Mouse (Mus musculus) megakaryocyte, embryonic 14.5 days (primary cell): ENCODE measurements at regions not wholly inside any gene's neighbourhood (a gene's known extent, or its start where the extent isn't known, plus 50 kb on each side); places are given as distances from the start of the nearest gene placed in this dataset.

Experiments used
- H3K27me3 ChIP-seq: replicated peaks from 2 replicates; pipeline ENCODE3; 2012; ENCODE audit warnings: inconsistent platforms
- H3K36me3 ChIP-seq: replicated peaks from 2 replicates; pipeline ENCODE3; 2012; ENCODE audit warnings: low read length, inconsistent platforms, mixed read lengths
- H3K4me1 ChIP-seq: 2 replicates; pipeline ENCODE4 v1.6.1; 2012; ENCODE audit warnings: inconsistent platforms
- H3K4me3 ChIP-seq: replicated peaks from 2 replicates; pipeline ENCODE3; 2012; ENCODE audit warnings: moderate library complexity, mild to moderate bottlenecking, inconsistent platforms
- H3K9me3 ChIP-seq: 2 replicates; pipeline ENCODE4 v1.6.1; 2012; ENCODE audit warnings: inconsistent platforms
- FLI1 ChIP-seq: IDR thresholded peaks from 2 replicates; pipeline ENCODE4 v1.6.1; 2012; ENCODE audit warnings: low read length, inconsistent platforms, mixed read lengths
- GATA1 ChIP-seq: IDR thresholded peaks from 3 replicates; pipeline ENCODE4 v1.6.1; 2012; ENCODE audit warnings: mixed read lengths, low read length, inconsistent platforms, borderline replicate concordance

DNA sequence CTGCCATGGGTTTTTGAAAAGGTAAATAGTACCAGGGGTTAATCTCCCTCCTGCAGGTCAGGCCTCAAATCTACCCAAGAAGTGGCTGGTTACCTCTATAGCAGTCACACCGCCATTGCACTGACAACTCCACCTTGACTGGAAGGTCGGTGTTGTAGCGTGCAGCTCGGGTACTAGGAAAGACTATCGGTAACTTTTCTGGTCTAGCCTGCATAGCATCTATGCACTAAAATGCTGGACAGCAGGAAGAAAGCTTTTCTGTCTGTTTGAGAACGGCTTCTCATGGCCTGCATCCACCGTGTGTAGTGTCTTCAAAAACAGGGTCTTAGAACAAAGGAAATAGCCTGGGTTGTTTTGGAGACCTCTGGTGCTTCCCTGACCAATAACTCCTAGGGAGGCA lies 88.8 kb downstream of the Bms1 start:
- H3K27me3 ChIP-seq = peaks cover 58% of the 10 kb centered on the region

DNA sequence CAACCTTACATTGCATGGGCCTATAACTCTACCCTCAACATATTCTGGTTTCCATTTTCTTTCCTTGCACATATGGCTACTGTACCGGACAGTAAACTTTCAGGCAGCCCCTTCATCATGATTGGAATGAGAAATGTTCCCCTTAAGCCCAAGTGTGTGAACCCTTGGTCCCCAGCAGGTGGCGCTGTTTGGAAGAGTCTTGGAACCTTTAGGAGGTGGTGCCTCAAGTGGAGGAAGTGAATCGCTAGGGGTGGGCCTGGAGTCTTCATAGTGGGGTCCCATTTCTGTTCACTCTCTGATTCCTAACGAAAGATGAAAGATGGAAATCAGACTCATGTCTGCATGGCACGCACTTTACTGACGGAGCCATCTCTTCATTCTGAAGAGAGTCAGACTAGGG lies 91.8 kb downstream of the Bms1 start:
- no peak overlapping the region for H3K4me3 ChIP-seq
- no peaks in the 10 kb centered on the region for H3K36me3 ChIP-seq
- peaks cover 66% of the 10 kb centered on the region for H3K27me3 ChIP-seq
- H3K4me1 ChIP-seq = no peaks in the 10 kb centered on the region
- TF ChIP-seq FLI1 = no peak
- no peak for TF ChIP-seq GATA1
- 0 out of 2 replicates have a peak, but pooled peaks cover 3% of the 10 kb centered on the region for H3K9me3 ChIP-seq

More for the DNA sequence above, 88.8 kb downstream of the Bms1 start:
- TF ChIP-seq FLI1 (no peak), GATA1 (no peak)
- Histone ChIP-seq H3K4me1 (no peaks in the 10 kb centered on the region), H3K36me3 (no peaks in the 10 kb centered on the region), H3K4me3 (no peak overlapping the region), H3K9me3 (0 out of 2 replicates have a peak, but pooled peaks cover 3% of the 10 kb centered on the region)

DNA sequence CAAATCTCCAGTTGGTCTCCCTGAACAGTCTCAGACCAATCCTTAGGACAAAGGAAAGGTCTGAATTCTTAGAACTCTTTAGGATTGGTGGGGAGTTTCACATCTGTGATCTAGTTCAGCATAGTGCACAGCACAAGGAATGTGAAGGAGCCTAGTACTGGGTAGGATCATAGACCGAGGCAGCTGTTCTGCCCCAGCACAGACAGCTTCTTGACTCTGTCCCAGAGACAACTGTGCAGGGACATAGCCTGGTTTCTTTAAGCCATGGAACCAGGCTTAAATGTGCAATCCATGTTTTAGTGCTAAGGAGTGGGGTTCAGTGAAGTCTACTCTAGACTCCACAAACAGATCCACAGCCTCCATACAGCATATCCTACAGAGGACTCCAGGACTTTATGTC lies 93.6 kb downstream of the Bms1 start:
- Histone ChIP-seq H3K27me3 (peaks cover 65% of the 10 kb centered on the region), H3K9me3 (0 out of 2 replicates have a peak, but pooled peaks cover 3% of the 10 kb centered on the region), H3K36me3 (no peaks in the 10 kb centered on the region), H3K4me3 (no peak overlapping the region), H3K4me1 (no peaks in the 10 kb centered on the region)
- TF ChIP-seq GATA1 = no peak
- no peak for TF ChIP-seq FLI1

DNA sequence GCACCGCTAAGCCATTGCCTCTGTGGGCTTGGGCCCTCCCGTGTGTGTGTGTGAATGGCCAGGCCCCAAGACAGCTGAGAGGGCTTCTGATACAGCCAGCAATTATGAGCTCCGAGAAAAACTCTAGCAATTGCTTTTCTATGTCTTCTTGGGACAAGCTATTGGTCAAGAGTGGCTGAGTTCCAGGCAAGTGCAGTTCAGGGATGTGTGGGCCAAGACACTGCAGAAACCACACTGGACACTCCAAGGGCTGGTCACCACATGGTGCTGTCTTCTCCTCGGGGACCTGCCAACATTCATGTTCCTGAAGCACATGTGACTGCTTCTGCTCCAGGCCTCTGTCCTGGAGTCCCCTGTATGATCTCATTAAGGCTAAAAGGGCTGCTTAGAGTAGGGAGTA lies 94.7 kb downstream of the Bms1 start:
- Histone ChIP-seq H3K27me3 (peaks cover 62% of the 10 kb centered on the region), H3K9me3 (0 out of 2 replicates have a peak, but pooled peaks cover 3% of the 10 kb centered on the region), H3K36me3 (no peaks in the 10 kb centered on the region), H3K4me1 (no peaks in the 10 kb centered on the region), H3K4me3 (no peak overlapping the region)
- TF ChIP-seq FLI1 (no peak), GATA1 (no peak)

DNA sequence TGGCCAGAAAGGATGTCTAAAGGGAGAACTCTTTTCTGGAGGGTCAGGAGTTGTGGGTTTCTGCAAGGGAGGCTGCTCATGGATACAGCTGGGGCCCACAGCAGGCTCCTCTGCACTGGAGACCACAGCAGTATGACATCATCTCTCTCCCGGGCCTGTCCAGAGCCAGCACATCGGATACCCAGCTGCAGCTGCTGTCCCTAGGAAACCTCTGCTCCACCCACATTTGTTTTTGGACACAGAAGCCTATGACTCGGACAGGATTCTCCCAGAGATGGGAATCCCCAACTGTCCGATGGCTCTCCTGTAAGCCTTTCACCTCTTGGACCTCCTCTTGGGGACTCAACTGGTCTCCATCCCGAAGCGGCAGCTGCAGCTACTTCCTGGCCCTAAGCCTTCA lies 96.2 kb downstream of the Bms1 start:
- no peak overlapping the region for H3K4me3 ChIP-seq
- no peaks in the 10 kb centered on the region for H3K36me3 ChIP-seq
- no peaks in the 10 kb centered on the region for H3K4me1 ChIP-seq
- TF ChIP-seq GATA1 (no peak), FLI1 (no peak)
- H3K9me3 ChIP-seq = 0 out of 2 replicates have a peak, but pooled peaks cover 3% of the 10 kb centered on the region
- peaks cover 58% of the 10 kb centered on the region for H3K27me3 ChIP-seq

DNA sequence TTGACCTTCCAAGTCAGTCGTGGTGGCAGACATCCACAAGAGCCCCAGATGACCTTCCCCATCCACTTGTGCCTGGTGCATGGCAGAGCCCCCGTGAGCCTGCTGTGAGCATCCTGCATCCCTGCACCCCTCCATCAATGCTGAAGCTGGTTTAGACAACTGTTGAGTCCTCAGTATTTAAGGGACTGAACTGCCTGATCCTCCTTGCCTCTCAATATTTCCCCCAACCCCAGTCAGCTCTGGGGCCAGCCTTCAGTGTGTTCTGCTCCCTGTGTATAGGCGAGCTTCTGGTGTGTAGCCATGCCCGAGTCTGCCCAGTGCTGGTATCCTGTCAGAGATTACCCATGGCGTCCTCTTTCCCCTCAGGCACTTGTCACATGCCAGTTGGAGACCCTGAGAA lies 96.6 kb downstream of the Bms1 start:
- no peak overlapping the region for H3K4me3 ChIP-seq
- no peaks in the 10 kb centered on the region for H3K36me3 ChIP-seq
- H3K4me1 ChIP-seq = no peaks in the 10 kb centered on the region
- peaks cover 58% of the 10 kb centered on the region for H3K27me3 ChIP-seq
- TF ChIP-seq FLI1 (no peak), GATA1 (no peak)
- H3K9me3 ChIP-seq = 0 out of 2 replicates have a peak, but pooled peaks cover 3% of the 10 kb centered on the region

DNA sequence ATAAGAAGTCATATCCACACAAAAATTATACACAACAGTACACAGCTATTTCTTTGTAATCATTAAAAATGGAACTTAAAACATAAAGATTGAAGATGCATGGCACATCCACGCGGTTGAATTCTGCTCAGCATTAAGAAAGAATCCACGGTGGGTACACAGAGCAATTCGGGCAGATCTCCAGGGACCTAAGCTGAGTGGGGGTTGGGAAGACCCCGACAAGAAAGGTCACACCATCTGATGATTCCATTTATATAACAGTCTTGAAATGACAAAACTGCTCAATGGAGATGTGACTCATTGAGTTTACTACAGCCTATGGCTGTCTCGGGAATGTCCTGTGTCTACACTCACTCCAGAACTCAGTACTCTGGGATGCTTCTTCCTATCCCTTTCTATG lies 97.2 kb downstream of the Bms1 start:
- TF ChIP-seq FLI1 = no peak
- no peak for TF ChIP-seq GATA1
- H3K9me3 ChIP-seq = no peaks in the 10 kb centered on the region
- no peaks in the 10 kb centered on the region for H3K36me3 ChIP-seq
- no peak overlapping the region for H3K4me3 ChIP-seq
- H3K27me3 ChIP-seq = peaks cover 59% of the 10 kb centered on the region
- no peaks in the 10 kb centered on the region for H3K4me1 ChIP-seq

DNA sequence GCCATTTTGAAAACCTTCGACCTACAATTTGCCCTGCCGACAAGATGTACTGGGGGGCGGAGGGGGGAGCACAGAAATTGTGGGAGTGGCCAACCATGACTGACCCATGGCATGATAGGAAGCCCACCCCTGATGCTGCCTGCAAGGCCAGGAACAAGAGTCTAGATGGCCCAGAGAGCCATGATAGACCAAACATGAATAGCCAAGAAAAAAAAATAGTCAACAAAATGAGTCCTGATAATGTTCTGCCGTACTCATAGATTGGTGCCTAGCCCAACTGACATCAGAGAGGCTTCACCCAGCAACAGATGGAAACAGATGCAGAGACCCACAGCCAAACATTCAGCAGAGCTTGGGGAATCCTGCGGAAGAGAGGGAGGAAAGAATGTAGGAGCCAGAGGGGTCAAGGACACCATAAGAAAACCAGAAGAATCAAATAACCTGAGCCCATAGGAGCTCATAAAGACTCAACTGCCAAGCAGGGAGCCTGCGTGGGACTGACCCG lies 99.2 kb downstream of the Bms1 start:
- Histone ChIP-seq H3K27me3 (peaks cover 58% of the 10 kb centered on the region), H3K4me1 (peaks cover 6% of the 10 kb centered on the region; the same call in 1 of the 2 replicates), H3K9me3 (0 out of 2 replicates have a peak, but pooled peaks cover 3% of the 10 kb centered on the region), H3K4me3 (no peak overlapping the region), H3K36me3 (no peaks in the 10 kb centered on the region)
- no peak for TF ChIP-seq GATA1

DNA sequence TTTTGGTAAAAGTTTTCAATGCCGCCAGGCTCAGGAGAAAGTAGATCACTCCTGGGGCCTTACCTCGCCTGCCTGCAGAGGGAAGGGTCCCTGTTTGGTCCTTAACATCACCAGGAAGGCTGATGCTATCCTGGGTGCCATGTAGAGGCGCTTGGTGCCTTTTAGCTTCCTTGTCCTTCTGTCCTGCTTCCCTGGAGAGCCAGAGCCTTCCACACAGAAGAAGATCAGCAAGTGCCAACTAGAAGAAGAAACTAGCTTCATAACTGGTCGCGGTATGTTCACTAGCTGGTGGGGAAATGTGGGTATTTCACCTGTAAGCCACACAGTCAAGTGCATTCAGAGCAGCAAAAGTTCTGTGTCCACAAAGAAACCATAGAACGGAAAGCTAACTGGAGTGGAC lies 103.4 kb downstream of the Bms1 start:
- H3K36me3 ChIP-seq = no peaks in the 10 kb centered on the region
- H3K4me1 ChIP-seq = peaks cover 11% of the 10 kb centered on the region; the same call in 1 of the 2 replicates
- no peak for TF ChIP-seq FLI1
- no peak for TF ChIP-seq GATA1
- H3K27me3 ChIP-seq = peaks cover 44% of the 10 kb centered on the region
- H3K4me3 ChIP-seq = no peak overlapping the region
- 0 out of 2 replicates have a peak, but pooled peaks cover 3% of the 10 kb centered on the region for H3K9me3 ChIP-seq

DNA sequence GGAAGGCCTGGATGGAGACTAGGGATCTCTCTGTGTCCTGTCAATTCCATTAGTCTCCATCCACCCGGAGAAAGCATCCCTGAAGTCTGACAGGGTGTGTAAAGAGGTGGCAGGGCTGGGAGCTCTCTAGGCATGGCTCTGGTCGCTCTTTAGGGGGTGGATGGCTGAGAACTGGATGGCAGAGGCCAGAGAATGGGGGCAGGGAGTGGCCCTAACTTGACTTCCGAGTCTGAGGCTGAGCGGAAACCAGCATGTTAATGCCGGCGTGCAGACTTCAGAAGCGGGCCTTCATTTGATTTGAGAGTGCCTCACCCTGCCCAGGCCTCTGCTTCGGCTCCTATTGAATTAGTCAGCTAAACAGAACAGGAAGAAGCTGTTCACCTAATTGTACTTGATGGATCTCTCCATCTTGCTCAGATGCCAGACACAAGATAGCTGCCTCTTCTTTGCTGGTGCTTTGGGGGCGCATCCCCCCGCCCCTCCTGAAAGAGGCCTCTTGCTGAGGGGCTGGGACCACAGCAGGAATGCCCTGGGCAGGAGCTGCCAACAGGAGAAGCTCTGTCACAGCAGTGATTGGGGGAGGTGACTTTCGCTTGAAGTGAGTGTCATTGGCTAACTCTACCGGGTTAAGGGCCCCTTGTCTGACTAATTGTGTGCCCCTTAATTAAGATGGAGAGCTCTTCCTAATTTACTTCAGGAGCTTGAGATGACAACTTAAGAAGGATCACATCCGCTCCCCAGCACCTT lies 104.2 kb downstream of the Bms1 start:
- Histone ChIP-seq H3K27me3 (peaks cover 41% of the 10 kb centered on the region), H3K4me1 (peaks cover 11% of the 10 kb centered on the region; the same call in 1 of the 2 replicates), H3K36me3 (no peaks in the 10 kb centered on the region), H3K9me3 (0 out of 2 replicates have a peak, but pooled peaks cover 3% of the 10 kb centered on the region), H3K4me3 (no peak overlapping the region)
- TF ChIP-seq GATA1 (no peak), FLI1 (no peak)

DNA sequence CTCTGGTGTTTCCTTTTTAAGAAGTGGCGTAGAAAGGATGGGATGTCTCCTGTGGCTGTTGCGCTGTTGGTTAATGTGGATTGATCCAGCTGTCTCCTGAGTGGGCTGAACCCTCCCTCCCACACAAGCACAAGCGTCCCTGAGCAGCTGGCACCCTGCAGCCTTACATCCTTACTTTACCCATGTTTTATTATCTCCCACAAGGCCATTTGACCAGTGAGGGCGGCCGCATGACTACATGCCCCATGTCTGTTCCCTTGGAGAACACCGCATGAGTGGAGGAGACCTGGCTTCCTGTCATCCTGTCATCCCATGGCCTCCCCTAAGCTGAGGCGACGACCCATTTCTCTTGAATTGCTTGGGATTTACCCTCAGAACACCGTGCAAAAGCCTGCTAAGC lies 108.2 kb downstream of the Bms1 start:
- Histone ChIP-seq H3K4me3 (no peak overlapping the region), H3K4me1 (peaks cover 12% of the 10 kb centered on the region; the same call in 1 of the 2 replicates), H3K9me3 (no peaks in the 10 kb centered on the region), H3K36me3 (no peaks in the 10 kb centered on the region), H3K27me3 (peaks cover 43% of the 10 kb centered on the region)
- TF ChIP-seq FLI1 = no peak
- no peak for TF ChIP-seq GATA1
